Mouse (Mus musculus): Measurements from ENCODE around the gene Manba.

The Manba gene

GRCm38 (mm10) chr3:135582246-135582645, 96.8 kb downstream of the Manba start:
- no peak for DNase-seq (ENCODE audit: low spot score)

- DNase-seq (ENCODE audit: low spot score) = no peak
Measured at GRCm38 (mm10) chr3:135585482-135585881, 100.1 kb downstream of the Manba start.

DNA sequence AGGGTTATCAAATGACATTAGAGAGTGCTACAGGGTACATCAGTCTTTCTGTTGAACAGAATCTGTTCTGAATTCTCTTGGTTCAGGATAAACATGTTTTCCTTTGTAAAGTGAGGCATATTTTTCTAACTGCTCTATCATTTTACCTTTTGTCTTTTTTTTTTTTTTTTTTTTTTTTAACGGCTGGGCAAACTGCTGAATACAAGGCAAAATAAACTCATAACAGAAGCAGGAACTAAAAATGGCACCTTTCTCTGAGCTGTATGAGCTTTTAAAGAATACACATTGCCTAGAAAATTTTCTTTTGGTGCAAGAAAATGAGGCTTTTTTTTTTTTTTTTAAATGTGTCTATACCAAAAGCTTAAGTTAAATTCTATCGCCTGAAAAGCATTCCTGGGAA, 100.6 kb downstream of the Manba start:
- DNase-seq (ENCODE audit: low spot score) = no peak

DNA sequence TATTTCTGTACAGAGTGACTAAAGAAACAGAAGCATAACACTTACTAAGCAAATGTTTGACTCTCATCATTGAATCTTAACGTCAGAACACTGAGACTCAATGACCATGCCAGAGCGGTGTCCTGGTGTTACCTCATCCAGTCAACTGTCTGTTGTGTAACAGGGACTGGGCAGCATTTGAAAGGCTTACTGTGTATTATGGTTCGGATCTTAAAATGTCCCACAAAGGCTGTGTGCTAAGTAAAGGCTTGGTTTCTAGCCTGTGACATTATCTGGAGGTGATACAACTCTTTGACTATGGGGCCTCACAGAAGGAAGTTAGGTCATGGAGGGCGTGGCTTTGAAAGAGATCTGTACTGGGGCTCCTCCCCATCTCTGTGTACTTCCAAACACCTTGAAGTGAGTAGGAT, 101.1 kb downstream of the Manba start:
- DNase-seq (ENCODE audit: low spot score) = no peak

DNA sequence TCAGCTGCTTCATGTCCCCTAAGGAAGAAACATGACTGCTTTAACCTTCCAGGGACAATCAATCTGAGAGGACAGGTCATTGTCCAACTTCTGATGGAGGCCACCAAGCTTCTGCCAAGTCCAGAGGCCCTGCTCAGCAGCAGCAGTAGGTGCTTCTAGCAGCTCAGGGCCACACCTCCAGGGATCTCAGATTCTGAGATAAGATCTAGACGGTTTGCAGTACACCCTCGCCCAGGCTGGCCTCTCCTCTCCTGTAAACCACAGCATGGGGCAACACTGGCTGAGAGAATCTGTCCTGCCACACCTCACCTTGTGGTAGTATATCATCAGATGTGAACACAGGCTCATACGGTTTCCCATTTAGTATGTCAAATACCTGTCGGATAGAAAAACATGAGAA, 105.1 kb downstream of the Manba start:
- no peak for DNase-seq (ENCODE audit: low spot score)

GRCm38 (mm10) chr3:135591376-135591775, 106.0 kb downstream of the Manba start:
- DNase-seq (ENCODE audit: low spot score) = no peak

DNA sequence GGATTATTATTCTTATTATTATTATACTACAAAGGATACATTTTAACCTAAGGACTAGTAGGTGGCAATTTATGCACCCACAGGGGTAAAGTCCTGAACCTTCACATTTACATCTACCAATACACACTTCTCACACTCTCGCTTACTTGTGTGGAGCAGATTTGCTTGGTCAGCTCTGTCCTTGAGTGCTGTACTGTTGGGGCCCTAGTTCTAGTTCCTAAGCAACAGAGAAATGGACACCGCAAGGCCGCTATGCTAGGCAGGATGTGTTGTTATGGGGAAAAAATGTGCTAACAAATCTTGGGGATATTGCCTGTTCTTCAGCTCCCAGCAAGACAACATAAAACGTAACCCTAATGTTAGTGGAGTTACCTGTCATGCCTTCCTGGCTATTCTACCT, 106.6 kb downstream of the Manba start:
- DNase-seq (ENCODE audit: low spot score) = no peak

DNA sequence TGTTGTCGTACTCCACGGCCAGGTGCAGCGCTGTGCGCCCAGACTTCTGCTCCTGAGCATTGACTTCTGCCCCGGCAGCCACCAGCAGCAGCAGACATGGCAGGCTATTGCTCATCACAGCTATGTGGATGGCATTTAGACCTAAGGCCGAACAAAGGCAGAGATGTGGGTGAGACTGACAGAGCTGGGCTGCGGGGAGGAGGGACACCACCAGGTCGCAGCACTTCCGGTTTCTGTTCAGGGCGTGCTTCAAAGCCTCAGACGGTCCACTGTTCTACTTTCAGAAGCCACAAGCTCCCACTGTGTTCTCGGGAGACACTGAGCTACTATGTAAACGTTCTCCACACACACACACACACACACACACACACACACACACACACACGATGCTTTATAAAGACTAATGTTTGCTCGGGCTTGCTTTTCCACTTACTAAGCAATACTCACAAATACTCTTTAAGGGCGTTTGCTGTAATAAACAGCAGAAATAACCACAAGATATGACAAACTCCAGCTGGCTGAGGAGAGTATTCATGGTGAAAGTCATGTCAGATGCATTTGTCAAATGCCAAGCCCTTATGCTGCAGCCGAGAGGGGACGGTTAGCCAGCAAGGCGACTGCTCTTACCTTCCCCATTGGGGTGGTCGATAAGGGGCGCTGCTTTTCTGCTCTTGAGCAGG, 109.0 kb downstream of the Manba start:
- no peak for DNase-seq (ENCODE audit: low spot score)

GRCm38 (mm10) chr3:135597014-135597413, 111.6 kb downstream of the Manba start:
- no peak for DNase-seq (ENCODE audit: low spot score)

DNA sequence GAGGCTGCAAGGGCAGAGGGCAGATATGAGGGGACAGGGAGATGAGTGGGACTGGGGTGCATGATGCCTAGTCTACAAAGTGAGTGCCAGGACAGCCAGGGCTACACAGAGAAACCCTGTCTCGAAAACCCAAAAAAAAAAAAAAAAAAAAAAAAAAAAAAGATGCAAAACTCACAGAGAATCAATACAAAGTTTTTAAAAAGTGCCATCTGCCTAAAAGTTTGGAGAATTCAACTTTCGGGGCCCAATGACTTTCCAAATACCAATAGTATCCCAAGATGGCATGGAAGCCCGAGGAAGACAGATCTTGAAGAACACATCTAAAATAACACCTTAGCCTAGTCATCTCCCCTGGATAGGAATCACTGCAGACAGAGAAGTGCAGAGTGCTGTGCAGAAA, 112.9 kb downstream of the Manba start:
- DNase-seq (ENCODE audit: low spot score) = no peak

- no peak for DNase-seq (ENCODE audit: low spot score)
Measured at GRCm38 (mm10) chr3:135602731-135603130, 117.3 kb downstream of the Manba start.

DNA sequence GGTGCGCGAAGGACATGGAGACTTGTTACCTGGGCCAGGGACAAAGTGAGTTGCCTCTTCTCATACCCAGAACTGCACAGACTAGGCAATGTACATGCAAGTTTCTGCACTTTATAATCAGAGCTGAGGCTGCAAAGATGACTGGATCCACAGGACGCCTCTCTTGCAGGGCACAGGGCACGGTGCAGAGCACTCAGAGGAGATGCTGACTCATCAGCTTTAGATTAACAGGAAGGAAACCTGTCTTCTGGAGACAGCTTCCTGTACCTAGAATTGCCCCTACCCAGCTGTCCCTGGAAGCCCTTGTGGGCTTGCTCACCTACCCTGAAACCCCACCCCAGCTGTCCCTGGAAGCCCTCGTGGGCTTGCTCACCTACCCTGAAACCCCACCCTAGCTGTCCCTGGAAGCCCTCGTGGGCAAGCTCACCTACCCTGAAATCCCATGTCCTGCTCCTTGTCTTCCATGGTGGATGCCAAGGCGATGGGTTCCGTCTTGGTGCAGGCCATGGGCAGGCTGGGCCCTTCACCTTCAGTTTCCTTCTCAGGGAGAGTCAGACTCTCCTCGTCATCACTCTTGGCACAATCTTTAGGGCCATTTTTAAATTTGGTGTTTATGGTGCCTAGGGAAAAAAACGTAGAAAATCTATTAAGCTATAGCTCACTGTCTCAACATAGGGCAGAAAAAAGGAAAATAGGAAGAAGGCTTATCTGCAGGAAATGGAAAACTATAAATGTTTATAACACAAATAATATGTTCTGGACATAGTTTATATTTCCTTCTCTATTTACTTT, 119.4 kb downstream of the Manba start:
- DNase-seq (ENCODE audit: low spot score) = no peak

- DNase-seq (ENCODE audit: low spot score) = no peak
Measured at GRCm38 (mm10) chr3:135605474-135605873, 120.1 kb downstream of the Manba start.

GRCm38 (mm10) chr3:135606592-135606991, 121.2 kb downstream of the Manba start:
- DNase-seq (ENCODE audit: low spot score) = no peak

DNA sequence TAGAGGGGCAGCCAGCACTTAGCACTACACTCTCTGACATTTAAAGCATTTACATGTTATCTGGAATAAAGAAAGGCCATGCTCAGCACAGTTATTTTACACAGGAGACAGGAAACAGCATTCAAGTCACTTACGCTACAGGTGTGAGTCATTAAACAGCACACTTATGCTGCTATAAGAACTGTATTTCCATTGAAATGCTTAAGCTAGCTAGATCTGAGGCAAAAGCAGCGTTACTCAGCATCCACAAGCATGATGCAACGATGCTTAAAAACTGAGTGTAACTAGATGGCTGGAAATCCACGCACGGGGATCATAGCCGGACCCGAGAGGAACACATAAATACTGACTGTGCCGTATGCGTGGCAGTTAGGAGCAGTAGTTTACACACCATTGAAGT, 121.6 kb downstream of the Manba start:
- DNase-seq (ENCODE audit: low spot score) = no peak

DNA sequence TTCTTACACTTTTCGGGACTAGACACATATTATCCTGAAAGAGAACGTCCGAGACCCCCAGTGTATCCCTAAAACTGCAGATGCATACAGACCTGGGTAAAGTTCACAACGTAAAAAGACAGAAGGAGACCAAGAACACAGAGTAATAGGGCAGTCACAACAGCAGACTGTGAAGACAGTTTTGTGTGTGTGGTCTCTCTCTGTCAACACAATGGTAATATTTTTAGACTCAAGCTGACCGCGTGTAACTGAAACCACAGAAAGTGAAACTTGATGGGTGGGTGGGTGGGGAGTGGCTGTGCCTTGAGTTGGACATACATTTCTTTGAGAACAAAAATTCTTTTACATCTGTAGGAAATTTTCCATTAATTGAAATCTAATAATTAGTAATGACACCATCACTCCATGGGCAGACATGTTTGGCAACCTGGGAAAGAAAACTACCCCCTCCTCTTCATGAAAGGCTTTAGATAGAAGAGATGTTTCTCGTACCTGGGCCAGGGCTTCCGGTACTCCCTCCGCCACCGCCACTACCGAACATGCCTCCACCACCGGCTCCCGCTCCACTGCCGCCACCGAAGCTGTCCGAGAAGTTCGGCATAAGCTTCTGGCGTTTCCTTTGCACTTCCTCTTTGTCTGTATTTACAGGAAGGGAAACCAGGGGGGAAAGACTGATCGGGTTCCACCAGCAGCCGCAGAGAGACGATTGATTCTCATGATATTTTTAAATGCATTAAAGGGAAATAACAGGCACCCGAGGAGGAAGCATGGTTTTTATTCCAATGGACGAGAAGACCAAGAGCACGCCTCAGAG, 122.5 kb downstream of the Manba start:
- DNase-seq (ENCODE audit: low spot score) = no peak

- no peak for DNase-seq (ENCODE audit: low spot score)
Measured at GRCm38 (mm10) chr3:135610221-135610620, 124.8 kb downstream of the Manba start.

- DNase-seq (ENCODE audit: low spot score) = no peak
Measured at GRCm38 (mm10) chr3:135614376-135614775, 129.0 kb downstream of the Manba start.

DNA sequence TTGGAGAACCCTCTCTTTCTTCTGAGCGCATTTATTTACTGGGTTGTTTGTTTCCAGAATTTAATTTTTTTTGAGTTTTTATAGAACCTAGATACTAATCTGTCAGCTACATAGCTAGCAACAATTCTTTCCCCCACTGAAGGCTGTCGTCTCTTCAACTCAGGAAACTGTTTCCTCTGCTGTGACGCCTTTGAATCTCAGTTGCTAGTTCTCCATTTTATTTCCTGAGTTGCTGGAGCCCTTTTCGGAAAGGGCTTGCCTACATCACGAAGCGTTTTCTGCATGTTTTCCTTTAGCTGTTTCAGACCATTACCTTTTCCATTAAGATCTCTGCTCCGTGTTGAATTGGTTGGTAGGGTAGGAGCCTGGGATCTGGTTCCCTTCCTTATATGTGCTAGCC, 131.3 kb downstream of the Manba start:
- DNase-seq (ENCODE audit: low spot score) = no peak
